Mouse (Mus musculus) heart, embryonic 10.5 days (tissue): ENCODE data around the gene Pole2. TPM values are rescaled to one million over a fixed set of nuclear protein-coding genes. Genes with fewer than 3 reads are reported as not detected.
A peak's percentile ranks its signal among the peaks of the same experiment; 100 is the strongest.

Experiments used
- DNase-seq: peaks from one replicate; pipeline ENCODE4 v3.0.0-alpha.2; 2017; ENCODE audit warnings: low spot score
- H3K27ac ChIP-seq: fragments of 300-500 bp; sonication (generic); 2 replicates; pipeline ENCODE4 v1.5.1; 2016; ENCODE audit warnings: mild to moderate bottlenecking
- H3K27me3 ChIP-seq: fragments of 300-500 bp; sonication (generic); 2 replicates; pipeline ENCODE4 v1.6.1; 2016; ENCODE audit warnings: mild to moderate bottlenecking; ENCODE audit not compliant: poor library complexity, insufficient read depth, severe bottlenecking
- H3K36me3 ChIP-seq: fragments of 300-500 bp; sonication (generic); 2 replicates; pipeline ENCODE4 v1.6.1; 2016; ENCODE audit warnings: mild to moderate bottlenecking, moderate library complexity
- H3K4me1 ChIP-seq: fragments of 300-500 bp; sonication (generic); 2 replicates; pipeline ENCODE4 v1.6.1; 2016; ENCODE audit warnings: mild to moderate bottlenecking
- H3K4me3 ChIP-seq: fragments of 300-500 bp; sonication (generic); 2 replicates; pipeline ENCODE4 v1.5.1; 2016; ENCODE audit warnings: mild to moderate bottlenecking, moderate library complexity
- H3K9me3 ChIP-seq: fragments of 300-500 bp; sonication (generic); 2 replicates; pipeline ENCODE4 v1.6.1; 2016; ENCODE audit warnings: mild to moderate bottlenecking, moderate library complexity
- WGBS: fragments of 180-500 bp; shearing (Covaris S2); methylation state at CpG from one replicate; pipeline ENCODE4 v1.1.7; 2016; 5-methylcytosine and 5-hydroxymethylcytosine counted together
- polyA plus RNA-seq: library from polyadenylated mRNA; unstranded; fragments of >200 nt; fragmentation: Nextera tagmentation; extraction: Ambion mirVana; gene quantifications from 2 replicates; pipeline ENCODE4 v1.2.1, GENCODE M21; 2016

Gene Pole2
- polyA plus RNA-seq, 1 experiment from 2014 or later, result 28.7 TPM

- Histone ChIP-seq H3K9me3 (no peaks in the 10 kb centered on the region), H3K27ac (no peak overlapping the region), H3K27me3 (no peaks in the 10 kb centered on the region), H3K4me3 (no peak overlapping the region), H3K36me3 (no peaks in the 10 kb centered on the region), H3K4me1 (0 out of 2 replicates have a peak, but pooled peaks cover 3% of the 10 kb centered on the region)
- WGBS, result 84% methylated on average over 6 of the region's 6 CpGs
- no peak for DNase-seq
Observed at GRCm38 (mm10) chr12:69235782-69236181, 7.8 kb upstream of the Pole2 start.

- H3K27ac ChIP-seq, result no peak overlapping the region
- 59% methylated on average over 2 of the region's 2 CpGs for WGBS
Observed at GRCm38 (mm10) chr12:69229251-69229650, 1.3 kb upstream of the Pole2 start.

DNA sequence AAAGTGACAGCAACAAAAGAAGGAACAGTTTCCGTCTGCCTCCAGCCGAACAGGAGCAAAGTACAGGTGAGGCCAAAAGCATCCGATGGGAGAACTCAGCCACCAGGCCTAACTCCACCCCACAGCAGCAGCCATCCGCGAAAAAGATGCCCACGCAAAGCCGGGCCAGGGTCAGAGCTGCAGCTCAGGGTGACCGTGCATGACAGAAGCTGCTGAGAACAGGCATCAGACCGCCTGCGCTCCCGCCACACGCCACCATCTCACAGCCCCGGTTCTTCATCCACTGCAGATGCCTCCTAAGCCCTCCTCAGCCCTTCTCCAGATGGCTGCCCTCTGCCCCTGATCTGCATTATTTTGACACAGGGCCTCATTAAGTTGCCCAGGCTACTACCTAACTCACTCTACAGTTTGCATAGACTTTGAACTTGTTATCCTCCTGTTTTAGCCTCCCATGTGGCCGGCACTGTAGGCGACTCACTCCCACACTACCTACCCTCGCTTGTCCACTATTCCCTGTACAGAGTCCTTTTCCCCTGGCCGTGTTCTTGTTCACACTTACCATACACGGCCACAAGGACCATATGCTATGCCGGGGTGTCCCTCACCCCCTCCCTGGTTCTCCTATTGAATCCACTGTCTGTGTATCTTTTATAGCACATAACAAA lies 7.2 kb downstream of the Pole2 start:
- WGBS, result 88% methylated on average over 19 of the region's 19 CpGs
- H3K4me1 ChIP-seq, result no peaks in the 10 kb centered on the region
- peaks cover 72% of the 10 kb centered on the region for H3K36me3 ChIP-seq
- H3K27ac ChIP-seq, result no peak overlapping the region
- H3K27me3 ChIP-seq, result no peaks in the 10 kb centered on the region
- H3K9me3 ChIP-seq, result no peaks in the 10 kb centered on the region
- no peak overlapping the region for H3K4me3 ChIP-seq
- DNase-seq, result no peak

More at GRCm38 (mm10) chr12:69229251-69229650, 1.3 kb upstream of the Pole2 start:
- Histone ChIP-seq H3K27me3 (no peaks in the 10 kb centered on the region), H3K4me3 (no peak overlapping the region), H3K4me1 (peaks cover 6% of the 10 kb centered on the region; the same call in 1 of the 2 replicates), H3K36me3 (peaks cover 16% of the 10 kb centered on the region), H3K9me3 (no peaks in the 10 kb centered on the region)
- DNase-seq, result no peak

DNA sequence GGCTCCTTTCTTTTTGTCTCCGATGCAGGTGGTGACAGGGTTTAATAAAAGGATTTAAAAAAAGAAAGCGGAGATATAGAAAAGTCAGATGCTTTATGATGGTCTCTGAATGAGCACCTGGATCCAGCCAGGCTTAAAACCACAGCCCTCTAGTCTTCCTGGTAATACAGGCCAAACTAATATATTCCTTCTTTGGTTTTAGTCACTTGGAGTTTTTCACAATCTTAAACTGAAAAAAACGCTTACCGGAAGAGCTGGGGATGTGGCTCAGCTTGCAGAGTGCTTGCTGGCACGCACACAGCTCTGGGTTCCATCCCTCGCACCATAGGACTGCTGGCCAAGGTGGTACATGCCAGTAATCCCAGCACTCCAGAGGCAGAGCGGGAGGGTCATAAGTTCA lies 11.4 kb downstream of the Pole2 start:
- H3K9me3 ChIP-seq, result no peaks in the 10 kb centered on the region
- no peak overlapping the region for H3K27ac ChIP-seq
- WGBS, result 88% methylated on average over 7 of the region's 7 CpGs
- no peaks in the 10 kb centered on the region for H3K4me1 ChIP-seq
- no peaks in the 10 kb centered on the region for H3K27me3 ChIP-seq
- H3K4me3 ChIP-seq, result no peak overlapping the region
- peak; percentile 22 for DNase-seq
- H3K36me3 ChIP-seq, result peaks cover 95% of the 10 kb centered on the region

DNA sequence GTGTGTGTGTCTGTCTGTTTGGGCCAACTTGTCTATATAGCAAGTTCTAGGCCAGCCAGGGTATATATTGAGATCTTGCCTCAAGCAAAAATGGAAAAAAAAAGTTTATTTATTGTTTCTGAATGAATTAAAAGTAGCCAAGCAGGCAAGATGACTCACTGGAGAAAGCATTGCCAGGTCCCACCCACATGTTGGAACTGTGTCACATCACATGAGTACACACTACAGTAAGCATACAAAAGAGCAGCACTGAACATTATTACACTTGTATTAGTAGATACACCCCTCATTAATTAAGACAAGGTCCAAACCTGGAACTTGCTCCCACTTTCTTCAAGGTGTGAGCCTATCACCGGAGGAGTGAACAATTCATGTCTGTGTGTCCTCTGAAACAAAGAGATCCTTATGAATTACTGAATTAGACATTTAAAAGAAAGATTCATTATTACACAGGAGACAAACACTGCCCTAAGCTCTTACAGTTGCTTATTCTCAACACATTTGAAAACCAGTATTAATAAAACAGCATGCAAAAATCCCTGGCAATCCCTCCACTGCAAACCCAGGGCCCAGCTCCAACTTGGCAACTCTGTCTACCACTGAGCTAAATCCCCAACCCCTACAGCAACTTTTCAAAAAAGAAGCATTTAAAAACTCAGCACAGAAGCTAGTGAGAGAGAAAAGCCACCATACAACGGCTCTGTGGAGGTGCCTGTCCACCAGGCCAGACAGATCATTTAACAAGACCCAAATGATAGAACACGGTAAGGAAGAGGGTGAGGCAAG lies 12.8 kb downstream of the Pole2 start:
- peak; percentile 28 for DNase-seq
- Histone ChIP-seq H3K4me1 (no peaks in the 10 kb centered on the region), H3K27ac (no peak overlapping the region), H3K4me3 (no peak overlapping the region), H3K9me3 (no peaks in the 10 kb centered on the region), H3K36me3 (peaks cover 89% of the 10 kb centered on the region), H3K27me3 (no peaks in the 10 kb centered on the region)
- 89% methylated on average over 3 of the region's 3 CpGs for WGBS

GRCm38 (mm10) chr12:69214393-69214792 lies 13.6 kb downstream of the Pole2 start:
- Histone ChIP-seq H3K27ac (no peak overlapping the region), H3K9me3 (no peaks in the 10 kb centered on the region), H3K4me3 (no peak overlapping the region), H3K4me1 (no peaks in the 10 kb centered on the region), H3K36me3 (peaks cover 89% of the 10 kb centered on the region), H3K27me3 (no peaks in the 10 kb centered on the region)
- 93% methylated on average over 7 of the region's 7 CpGs for WGBS
- DNase-seq, result peak; percentile 43

GRCm38 (mm10) chr12:69213186-69213777 lies 14.7 kb downstream of the Pole2 start:
- Histone ChIP-seq H3K27ac (no peak overlapping the region), H3K36me3 (peaks cover 88% of the 10 kb centered on the region), H3K4me3 (no peak overlapping the region), H3K4me1 (no peaks in the 10 kb centered on the region), H3K27me3 (no peaks in the 10 kb centered on the region), H3K9me3 (no peaks in the 10 kb centered on the region)
- peak; percentile 66 for DNase-seq
- 91% methylated on average over 13 of the region's 13 CpGs for WGBS

GRCm38 (mm10) chr12:69211057-69211456 lies 16.9 kb downstream of the Pole2 start:
- peak; percentile 66 for DNase-seq
- WGBS, result 71% methylated on average over 5 of the region's 5 CpGs
- Histone ChIP-seq H3K4me1 (no peaks in the 10 kb centered on the region), H3K9me3 (no peaks in the 10 kb centered on the region), H3K4me3 (no peak overlapping the region), H3K36me3 (peaks cover 84% of the 10 kb centered on the region), H3K27me3 (no peaks in the 10 kb centered on the region), H3K27ac (no peak overlapping the region)

- WGBS, result 89% methylated on average over 18 of the region's 18 CpGs
- H3K4me1 ChIP-seq, result no peaks in the 10 kb centered on the region
- H3K4me3 ChIP-seq, result no peak overlapping the region
- peak; percentile 68 for DNase-seq
- no peak overlapping the region for H3K27ac ChIP-seq
- no peaks in the 10 kb centered on the region for H3K9me3 ChIP-seq
- no peaks in the 10 kb centered on the region for H3K27me3 ChIP-seq
- H3K36me3 ChIP-seq, result peaks cover 79% of the 10 kb centered on the region
Observed at GRCm38 (mm10) chr12:69210056-69210979, 17.7 kb downstream of the Pole2 start.

GRCm38 (mm10) chr12:69208520-69208919 lies 19.5 kb downstream of the Pole2 start:
- H3K9me3 ChIP-seq, result no peaks in the 10 kb centered on the region
- H3K36me3 ChIP-seq, result peaks cover 66% of the 10 kb centered on the region
- DNase-seq, result no peak
- no peak overlapping the region for H3K27ac ChIP-seq
- H3K27me3 ChIP-seq, result no peaks in the 10 kb centered on the region
- H3K4me3 ChIP-seq, result no peak overlapping the region
- WGBS, result 84% methylated on average over 2 of the region's 2 CpGs
- no peaks in the 10 kb centered on the region for H3K4me1 ChIP-seq

DNA sequence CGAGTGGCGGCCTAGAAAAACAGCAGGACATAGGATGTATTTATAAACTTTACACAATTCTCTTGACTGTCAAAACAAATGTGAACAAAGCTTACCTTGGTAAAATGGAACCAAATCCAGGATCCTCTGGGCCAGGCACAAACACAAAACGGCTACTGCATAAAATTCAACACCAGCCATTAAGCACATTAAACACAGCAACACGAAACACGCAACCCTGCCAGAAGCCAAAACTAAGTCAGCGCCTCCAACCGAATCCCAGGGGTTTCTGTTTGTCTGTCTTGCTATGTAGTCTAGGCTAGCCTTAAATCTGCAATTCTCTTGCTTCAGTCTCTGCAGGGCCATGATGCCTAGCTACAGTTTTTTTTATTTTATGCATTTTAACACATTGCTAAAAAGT lies 20.1 kb downstream of the Pole2 start:
- Histone ChIP-seq H3K27me3 (no peaks in the 10 kb centered on the region), H3K27ac (no peak overlapping the region), H3K4me1 (no peaks in the 10 kb centered on the region), H3K4me3 (no peak overlapping the region), H3K36me3 (peaks cover 65% of the 10 kb centered on the region), H3K9me3 (no peaks in the 10 kb centered on the region)
- 97% methylated on average over 7 of the region's 7 CpGs for WGBS
- DNase-seq, result peak; percentile 61

DNA sequence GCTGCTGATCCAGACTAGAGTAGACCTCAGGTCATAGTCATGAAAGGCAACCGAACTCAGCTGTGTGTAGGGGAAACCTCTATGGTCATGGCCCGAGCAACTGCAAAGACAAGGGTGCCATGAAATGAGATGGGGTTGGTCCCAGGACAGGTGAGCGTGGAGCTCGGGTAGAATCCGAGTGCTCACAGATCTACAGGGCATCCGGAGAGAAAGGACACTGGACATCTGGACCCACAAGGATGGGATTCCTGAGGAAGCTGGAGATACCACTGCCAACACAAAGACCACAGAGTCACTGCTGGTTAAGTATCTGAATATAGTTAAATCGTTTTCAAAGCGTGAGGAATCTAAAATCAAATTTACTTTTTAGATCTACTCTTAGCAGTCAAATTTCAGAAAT lies 20.6 kb downstream of the Pole2 start:
- DNase-seq, result peak; percentile 36
- H3K4me3 ChIP-seq, result no peak overlapping the region
- H3K36me3 ChIP-seq, result peaks cover 66% of the 10 kb centered on the region
- 88% methylated on average over 8 of the region's 8 CpGs for WGBS
- H3K9me3 ChIP-seq, result no peaks in the 10 kb centered on the region
- H3K27me3 ChIP-seq, result no peaks in the 10 kb centered on the region
- no peak overlapping the region for H3K27ac ChIP-seq
- no peaks in the 10 kb centered on the region for H3K4me1 ChIP-seq
